Mouse (Mus musculus) C2C12 (cell line): ENCODE results near the gene Slc25a43.

Experiments used
- CEBPB ChIP-seq: IDR thresholded peaks from one replicate; pipeline ENCODE4 v1.6.1; 2011; ENCODE audit warnings: low read depth, mild to moderate bottlenecking, control low read depth, moderate library complexity
- CTCF ChIP-seq: IDR thresholded peaks from one replicate; pipeline ENCODE4 v1.5.1; 2011; ENCODE audit not compliant: control insufficient read depth, insufficient read depth, insufficient read length
- MAX ChIP-seq: IDR thresholded peaks from one replicate; pipeline ENCODE4 v1.6.1; 2011; ENCODE audit warnings: mild to moderate bottlenecking, control low read depth
- MYOD1 ChIP-seq: IDR thresholded peaks from one replicate; pipeline ENCODE4 v1.6.1; 2011; ENCODE audit warnings: low read depth; ENCODE audit not compliant: control insufficient read depth, insufficient read length
- MYOG ChIP-seq: IDR thresholded peaks from one replicate; pipeline ENCODE4 v1.6.1; 2011; ENCODE audit not compliant: control insufficient read depth, insufficient read length; ENCODE audit errors: extremely low read depth
- USF1 ChIP-seq: IDR thresholded peaks from one replicate; pipeline ENCODE4 v1.6.1; 2011; ENCODE audit warnings: low read depth, mild to moderate bottlenecking, control low read depth, moderate library complexity

DNA sequence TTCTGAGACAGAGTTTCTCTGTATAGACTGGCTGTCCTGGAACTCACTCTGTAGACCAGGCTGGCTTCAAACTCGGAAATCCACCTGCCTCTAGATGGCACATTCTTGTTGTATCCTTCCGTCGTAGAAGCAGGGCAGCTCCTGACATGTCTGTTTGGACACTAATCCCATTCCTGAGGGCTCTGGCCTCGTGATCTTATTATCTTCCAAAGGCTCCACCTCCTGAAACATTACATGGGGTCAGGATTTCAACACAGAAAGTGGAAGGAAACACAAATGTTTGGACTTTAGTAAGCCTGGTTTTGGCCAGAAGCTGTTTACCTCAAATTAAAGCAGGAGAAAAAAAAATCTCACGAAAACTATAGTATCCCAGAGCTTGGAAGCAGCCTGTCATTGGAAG lies 23.9 kb downstream of the Slc25a43 start:
- TF ChIP-seq CTCF (no peak), MYOD1 (no peak), MAX (no peak), USF1 (no peak), CEBPB (no peak), MYOG (no peak)
